Mouse (Mus musculus): Measurements from ENCODE around the gene Ppp1r14c. TPM values are rescaled to one million over a fixed set of nuclear protein-coding genes. Genes with fewer than 3 reads are reported as not detected.
"Not testable (repeated sequence)": the region's sequence is repeated elsewhere in the genome, so short reads cannot be mapped to it uniquely, and the experiment has no call there.

Gene Ppp1r14c
- polyA plus RNA-seq, 1 experiment from 2014 or later = 14.4 TPM

- Histone ChIP-seq H3K9ac (no peak overlapping the region), H3K36me3 (no peaks in the 10 kb centered on the region), H3K27ac (no peak overlapping the region), H3K4me3 (no peak overlapping the region), H3K4me2 (no peak overlapping the region), H3K27me3 (no peaks in the 10 kb centered on the region), H3K4me1 (no peaks in the 10 kb centered on the region), H3K9me3 (no peaks in the 10 kb centered on the region)
- 58% methylated on average over 2 of the region's 2 CpGs for WGBS
- no peak for ATAC-seq (ENCODE audit: insufficient number of reproducible peaks, low FRiP score, low TSS enrichment, low read depth)
Observed at GRCm38 (mm10) chr10:3440722-3441471, 75.0 kb downstream of the Ppp1r14c start.

- 91% methylated on average over 10 of the region's 10 CpGs for WGBS
- not testable (repeated sequence) for H3K4me1 ChIP-seq; H3K4me2 ChIP-seq; ATAC-seq (ENCODE audit: insufficient number of reproducible peaks, low FRiP score, low TSS enrichment, low read depth); H3K9me3 ChIP-seq; H3K36me3 ChIP-seq; H3K9ac ChIP-seq; H3K27me3 ChIP-seq; H3K4me3 ChIP-seq; H3K27ac ChIP-seq
Observed at GRCm38 (mm10) chr10:3446748-3447147, 80.9 kb downstream of the Ppp1r14c start.

- 85% methylated on average over 5 of the region's 5 CpGs for WGBS
- H3K4me2 ChIP-seq = no peak overlapping the region
- H3K36me3 ChIP-seq = no peaks in the 10 kb centered on the region
- H3K27me3 ChIP-seq = no peaks in the 10 kb centered on the region
- ATAC-seq (ENCODE audit: insufficient number of reproducible peaks, low FRiP score, low TSS enrichment, low read depth) = no peak
- H3K9me3 ChIP-seq = no peaks in the 10 kb centered on the region
- H3K4me3 ChIP-seq = no peak overlapping the region
- no peak overlapping the region for H3K9ac ChIP-seq
- H3K4me1 ChIP-seq = no peaks in the 10 kb centered on the region
- H3K27ac ChIP-seq = no peak overlapping the region
Observed at GRCm38 (mm10) chr10:3448699-3449098, 82.8 kb downstream of the Ppp1r14c start.

DNA sequence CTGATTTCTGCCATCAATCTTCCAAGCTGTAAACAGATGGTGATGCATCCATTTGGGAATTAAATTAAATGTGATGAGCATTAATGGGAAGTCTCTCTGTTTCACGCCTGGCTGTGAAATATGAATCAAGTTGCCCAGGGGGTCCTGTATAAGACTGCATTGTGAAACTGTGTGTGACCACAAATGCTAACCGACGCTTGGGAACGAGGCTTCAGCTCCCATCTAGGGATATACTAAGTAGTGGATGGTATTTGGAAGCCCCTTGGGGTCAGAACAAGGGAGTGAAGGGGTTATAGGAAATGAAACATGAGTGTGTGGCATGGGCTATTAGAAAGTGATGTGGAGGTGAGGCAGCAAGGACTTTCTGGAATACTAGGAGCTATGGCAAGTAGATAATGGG, 86.1 kb downstream of the Ppp1r14c start:
- no peak for ATAC-seq (ENCODE audit: insufficient number of reproducible peaks, low FRiP score, low TSS enrichment, low read depth)
- Histone ChIP-seq H3K4me3 (no peak overlapping the region), H3K4me1 (no peaks in the 10 kb centered on the region), H3K9me3 (no peaks in the 10 kb centered on the region), H3K27ac (no peak overlapping the region), H3K27me3 (no peaks in the 10 kb centered on the region), H3K9ac (no peak overlapping the region), H3K4me2 (no peak overlapping the region), H3K36me3 (no peaks in the 10 kb centered on the region)
- 73% methylated on average over 4 of the region's 4 CpGs for WGBS

DNA sequence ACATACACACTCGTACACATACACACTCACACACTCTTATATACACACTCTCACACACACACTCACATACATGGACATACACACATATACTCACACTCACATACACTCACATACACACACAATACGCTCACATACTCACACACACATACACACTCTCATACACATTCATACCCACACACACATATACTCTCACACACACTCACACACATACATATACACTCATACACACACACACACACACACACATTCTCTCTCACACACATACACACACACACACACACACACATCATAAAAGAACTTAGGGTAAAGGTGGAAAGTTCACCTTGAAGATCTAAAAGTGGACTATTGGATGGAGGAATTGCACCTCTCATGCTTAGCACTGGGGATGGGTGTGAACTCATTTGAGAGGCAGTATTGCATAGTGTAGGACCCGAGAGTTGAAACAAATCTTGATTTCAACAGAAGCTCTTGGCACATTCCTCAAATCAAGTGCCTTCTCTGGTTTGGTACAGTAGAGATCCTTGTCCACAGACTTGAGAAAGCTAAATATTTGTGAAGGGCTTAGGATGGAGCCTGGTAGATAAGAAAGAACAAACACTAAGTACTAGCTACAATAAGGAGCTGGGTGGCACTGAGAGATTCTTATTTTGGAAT, 87.1 kb downstream of the Ppp1r14c start:
- WGBS = 77% methylated on average over 3 of the region's 3 CpGs
- Histone ChIP-seq H3K9ac (no peak overlapping the region), H3K27me3 (no peaks in the 10 kb centered on the region), H3K4me3 (no peak overlapping the region), H3K9me3 (no peaks in the 10 kb centered on the region), H3K27ac (no peak overlapping the region), H3K36me3 (no peaks in the 10 kb centered on the region), H3K4me1 (no peaks in the 10 kb centered on the region), H3K4me2 (no peak overlapping the region)
- no peak for ATAC-seq (ENCODE audit: insufficient number of reproducible peaks, low FRiP score, low TSS enrichment, low read depth)

DNA sequence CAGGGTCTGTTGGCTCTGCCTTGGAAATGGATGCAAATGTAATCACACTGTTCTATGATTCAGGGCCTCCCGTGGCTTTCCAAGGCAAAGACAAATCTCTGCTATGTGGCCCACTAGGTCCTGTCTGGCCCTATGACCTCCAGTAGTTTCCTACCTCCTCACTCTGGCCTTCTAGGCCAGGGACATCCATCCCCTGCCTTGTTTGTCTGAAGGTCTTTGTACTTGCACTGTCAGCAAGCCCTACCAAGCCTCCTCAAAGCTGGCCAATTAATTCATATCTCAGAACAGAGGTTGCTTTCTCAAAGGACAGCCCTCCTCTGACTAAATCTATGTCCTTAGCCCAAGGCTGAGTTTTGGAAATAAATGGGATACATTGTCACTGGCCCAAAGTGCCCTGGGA, 92.8 kb downstream of the Ppp1r14c start:
- Histone ChIP-seq H3K9me3 (no peaks in the 10 kb centered on the region), H3K4me2 (no peak overlapping the region), H3K4me3 (no peak overlapping the region), H3K4me1 (no peaks in the 10 kb centered on the region), H3K36me3 (no peaks in the 10 kb centered on the region), H3K9ac (no peak overlapping the region), H3K27me3 (no peaks in the 10 kb centered on the region), H3K27ac (no peak overlapping the region)
- WGBS = 77% methylated on average over 1 of the region's 1 CpGs
- no peak for ATAC-seq (ENCODE audit: insufficient number of reproducible peaks, low FRiP score, low TSS enrichment, low read depth)

DNA sequence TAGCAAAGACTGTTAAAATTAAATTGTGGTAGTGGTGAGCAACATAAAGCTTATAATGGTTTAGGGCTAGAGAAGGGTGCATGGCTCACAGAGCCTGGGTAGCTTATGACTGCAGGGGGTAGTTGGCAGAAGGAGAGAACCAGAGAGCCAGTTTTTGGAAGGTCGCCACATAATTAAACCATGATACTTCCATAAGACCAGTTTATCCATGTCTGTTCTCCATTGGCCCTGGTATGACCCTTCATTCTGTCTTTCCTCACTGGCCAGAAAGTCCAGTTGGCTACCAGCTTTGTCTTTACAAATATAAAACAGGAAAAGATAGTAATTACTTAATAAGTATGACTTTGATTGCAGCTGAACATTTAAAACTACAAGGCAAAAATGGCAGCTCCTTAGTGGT, 95.0 kb downstream of the Ppp1r14c start:
- Histone ChIP-seq H3K9ac (no peak overlapping the region), H3K27ac (no peak overlapping the region), H3K36me3 (no peaks in the 10 kb centered on the region), H3K27me3 (no peaks in the 10 kb centered on the region), H3K9me3 (no peaks in the 10 kb centered on the region), H3K4me2 (no peak overlapping the region), H3K4me3 (no peak overlapping the region), H3K4me1 (no peaks in the 10 kb centered on the region)
- WGBS = 85% methylated on average over 1 of the region's 1 CpGs
- no peak for ATAC-seq (ENCODE audit: insufficient number of reproducible peaks, low FRiP score, low TSS enrichment, low read depth)

GRCm38 (mm10) chr10:3466135-3466626, 100.3 kb downstream of the Ppp1r14c start:
- ATAC-seq (ENCODE audit: insufficient number of reproducible peaks, low FRiP score, low TSS enrichment, low read depth) = no peak
- Histone ChIP-seq H3K36me3 (no peaks in the 10 kb centered on the region), H3K4me2 (no peak overlapping the region), H3K9ac (no peak overlapping the region), H3K9me3 (no peaks in the 10 kb centered on the region), H3K4me1 (no peaks in the 10 kb centered on the region), H3K27ac (no peak overlapping the region), H3K27me3 (no peaks in the 10 kb centered on the region), H3K4me3 (no peak overlapping the region)
- 84% methylated on average over 4 of the region's 4 CpGs for whole genome bisulfite sequencing

- Histone ChIP-seq H3K36me3 (no peaks in the 10 kb centered on the region), H3K9ac (no peak overlapping the region), H3K27ac (no peak overlapping the region), H3K4me2 (no peak overlapping the region), H3K4me1 (no peaks in the 10 kb centered on the region), H3K9me3 (no peaks in the 10 kb centered on the region), H3K27me3 (no peaks in the 10 kb centered on the region), H3K4me3 (no peak overlapping the region)
- 82% methylated on average over 4 of the region's 4 CpGs for WGBS
- ATAC-seq (ENCODE audit: insufficient number of reproducible peaks, low FRiP score, low TSS enrichment, low read depth) = no peak
Observed at GRCm38 (mm10) chr10:3468590-3468989, 102.7 kb downstream of the Ppp1r14c start.

GRCm38 (mm10) chr10:3476611-3477010, 110.8 kb downstream of the Ppp1r14c start:
- Histone ChIP-seq H3K27me3 (no peaks in the 10 kb centered on the region), H3K4me2 (no peak overlapping the region), H3K4me1 (no peaks in the 10 kb centered on the region), H3K9me3 (no peaks in the 10 kb centered on the region), H3K27ac (no peak overlapping the region), H3K9ac (no peak overlapping the region), H3K36me3 (no peaks in the 10 kb centered on the region), H3K4me3 (no peak overlapping the region)
- 42% methylated on average over 1 of the region's 1 CpGs for WGBS
- no peak for ATAC-seq (ENCODE audit: insufficient number of reproducible peaks, low FRiP score, low TSS enrichment, low read depth)

- Histone ChIP-seq H3K27ac (no peak overlapping the region), H3K9me3 (no peaks in the 10 kb centered on the region), H3K9ac (no peak overlapping the region), H3K4me1 (no peaks in the 10 kb centered on the region), H3K36me3 (no peaks in the 10 kb centered on the region), H3K4me3 (no peak overlapping the region), H3K4me2 (no peak overlapping the region), H3K27me3 (no peaks in the 10 kb centered on the region)
- WGBS = 89% methylated on average over 1 of the region's 1 CpGs
- no peak for ATAC-seq (ENCODE audit: insufficient number of reproducible peaks, low FRiP score, low TSS enrichment, low read depth)
Observed at GRCm38 (mm10) chr10:3479772-3480171, 113.9 kb downstream of the Ppp1r14c start.

DNA sequence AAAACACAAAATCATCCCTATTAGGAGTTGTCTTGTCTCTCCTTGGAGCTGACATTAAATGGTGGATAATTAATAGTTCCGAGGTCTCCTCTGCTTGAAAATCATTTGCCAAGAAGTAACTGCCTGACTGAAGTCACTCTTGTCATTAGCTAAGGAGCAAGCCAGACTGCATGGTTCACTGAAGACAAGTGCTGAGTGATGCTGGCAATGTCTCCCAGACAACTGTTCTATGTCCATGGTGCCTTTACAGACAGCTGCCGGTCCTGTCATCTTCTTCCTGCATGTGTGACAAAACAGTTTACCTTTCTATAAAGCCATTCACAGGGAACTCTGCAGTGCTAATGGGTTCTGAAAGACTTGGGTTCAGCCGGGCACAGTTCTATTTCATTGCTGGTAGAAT, 124.2 kb downstream of the Ppp1r14c start:
- Histone ChIP-seq H3K4me1 (no peaks in the 10 kb centered on the region), H3K9ac (no peak overlapping the region), H3K27me3 (no peaks in the 10 kb centered on the region), H3K4me3 (no peak overlapping the region), H3K27ac (no peak overlapping the region), H3K9me3 (no peaks in the 10 kb centered on the region), H3K36me3 (no peaks in the 10 kb centered on the region), H3K4me2 (no peak overlapping the region)
- 85% methylated on average over 3 of the region's 3 CpGs for WGBS
- no peak for ATAC-seq (ENCODE audit: insufficient number of reproducible peaks, low FRiP score, low TSS enrichment, low read depth)

All from limb, embryonic 15.5 days (tissue).